Mouse (Mus musculus): ENCODE results near the gene Onecut1. TPM values are rescaled to one million over a fixed set of nuclear protein-coding genes. Genes with fewer than 3 reads are reported as not detected.

Gene Onecut1
- total and polyA plus RNA-seq, 3 experiments, result not detected

GRCm38 (mm10) chr9:74846867-74847830 lies 14.6 kb upstream of the Onecut1 start:
- DNase-seq (ENCODE audit: low read depth, low spot score), result no peak
- Histone ChIP-seq H3K4me3 (ENCODE audit: control insufficient read depth in 1 of 2, insufficient read depth in 1 of 2, low read depth in 2 of 2, low read length in 2 of 2) (no peak overlapping the region), H3K27ac (ENCODE audit: control insufficient read depth, low read depth, low read length) (no peak overlapping the region), H3K27me3 (ENCODE audit: control insufficient read depth in 1 of 2, insufficient read depth in 2 of 2, low read length in 2 of 2) (no peaks in the 10 kb centered on the region), H3K79me2 (ENCODE audit: control insufficient read depth, insufficient read depth, low read length, poor library complexity) (no peaks in the 10 kb centered on the region), H3K9ac (ENCODE audit: control insufficient read depth, low read depth, low read length, poor library complexity, severe bottlenecking) (no peak overlapping the region), H3K36me3 (ENCODE audit: control insufficient read depth in 1 of 2, insufficient read depth in 2 of 2, low read length in 2 of 2) (no peaks in the 10 kb centered on the region), H3K4me1 (ENCODE audit: control insufficient read depth in 1 of 2, insufficient read depth in 2 of 2, low read length in 2 of 2) (no peaks in the 10 kb centered on the region), H3K9me3 (replicated peaks; ENCODE audit: insufficient read depth, low read length) (no peaks in the 10 kb centered on the region)
- no peak for TF ChIP-seq MYC (IDR thresholded peaks at IDR 0.05; ENCODE audit: low read depth, low read length)
- TF ChIP-seq POLR2AphosphoS5 (IDR thresholded peaks at IDR 0.05; ENCODE audit: borderline replicate concordance, low read depth, low read length), result no peak
- TF ChIP-seq RCOR1 (IDR thresholded peaks at IDR 0.05; ENCODE audit: low read depth, low read length), result no peak
- no peak for TF ChIP-seq MAZ (IDR thresholded peaks at IDR 0.05; ENCODE audit: low read depth, low read length)
- no peak for TF ChIP-seq UBTF (IDR thresholded peaks at IDR 0.05; ENCODE audit: borderline replicate concordance, insufficient read depth, low read depth, low read length)
- no peak for TF ChIP-seq GABPA (IDR thresholded peaks at IDR 0.05; ENCODE audit: low read depth, low read length)
- TF ChIP-seq POLR2AphosphoS2 (IDR thresholded peaks at IDR 0.05; ENCODE audit: low read length), result no peak

GRCm38 (mm10) chr9:74848411-74849194 lies 13.1 kb upstream of the Onecut1 start:
- H3K4me3 ChIP-seq (ENCODE audit: control insufficient read depth in 1 of 2, insufficient read depth in 1 of 2, low read depth in 2 of 2, low read length in 2 of 2), result no peak overlapping the region
- no peaks in the 10 kb centered on the region for H3K27me3 ChIP-seq (ENCODE audit: control insufficient read depth in 1 of 2, insufficient read depth in 2 of 2, low read length in 2 of 2)
- H3K4me1 ChIP-seq (ENCODE audit: control insufficient read depth in 1 of 2, insufficient read depth in 2 of 2, low read length in 2 of 2), result no peaks in the 10 kb centered on the region
- H3K36me3 ChIP-seq (ENCODE audit: control insufficient read depth in 1 of 2, insufficient read depth in 2 of 2, low read length in 2 of 2), result no peaks in the 10 kb centered on the region
- no peak for TF ChIP-seq SIN3A (IDR thresholded peaks at IDR 0.05; ENCODE audit: low read length)
- no peak for TF ChIP-seq GABPA (IDR thresholded peaks at IDR 0.05; ENCODE audit: low read depth, low read length)
- TF ChIP-seq E2F4 (IDR thresholded peaks at IDR 0.05; ENCODE audit: borderline replicate concordance, low read depth, low read length), result no peak
- TF ChIP-seq RAD21 (IDR thresholded peaks at IDR 0.05; ENCODE audit: low read depth, low read length), result no peak
- H3K79me2 ChIP-seq (ENCODE audit: control insufficient read depth, insufficient read depth, low read length, poor library complexity), result no peaks in the 10 kb centered on the region
- H3K9me3 ChIP-seq (replicated peaks; ENCODE audit: insufficient read depth, low read length), result no peaks in the 10 kb centered on the region
- no peak for DNase-seq (ENCODE audit: low read depth, low spot score)
- H3K27ac ChIP-seq (ENCODE audit: control insufficient read depth, low read depth, low read length), result no peak overlapping the region
- H3K9ac ChIP-seq (ENCODE audit: control insufficient read depth, low read depth, low read length, poor library complexity, severe bottlenecking), result no peak overlapping the region

Measured in MEL (cell line).